ENCODE assay signal across 15 mouse cellular contexts in genomic region chr15:96828681-96829080, GRCm38 (mm10).
"Had no signal": no experiment of that assay in that cellular context is flagged by ENCODE, and none has a peak within 500 bp of the region (broad histone marks: within the 10 kb centered on the region; RNA-seq: fewer than 3 reads in every experiment).

No protein-coding gene starts in this region.

- H3K9ac ChIP-seq: neural tube, embryonic 13.5 days; neural tube, embryonic 15.5 days; stomach, embryonic 15.5 days had no signal

- H3K9me3 ChIP-seq: neural tube, embryonic 13.5 days; neural tube, embryonic 15.5 days; stomach, embryonic 15.5 days had no signal

- H3K27ac ChIP-seq: neural tube, embryonic 13.5 days; neural tube, embryonic 15.5 days; stomach, embryonic 15.5 days; stomach, postnatal 0 days had no signal

- H3K4me2 ChIP-seq: neural tube, embryonic 13.5 days; neural tube, embryonic 15.5 days; stomach, embryonic 15.5 days had no signal

- H3K4me1 ChIP-seq: neural tube, embryonic 13.5 days; neural tube, embryonic 15.5 days; stomach, embryonic 15.5 days had no signal

- H3K36me3 ChIP-seq: neural tube, embryonic 13.5 days; neural tube, embryonic 15.5 days; stomach, embryonic 15.5 days had no signal

- DNase-seq: retina, postnatal 1 day; right cerebral cortex, adult 18-20 months; right cerebral cortex, postnatal 14 days; right cerebral cortex, postnatal 25 days; right cerebral cortex, postnatal 4 days; spleen, adult 18-20 months; thymus, adult 18-20 months; thymus, postnatal 14 days; thymus, postnatal 25 days; thymus, postnatal 36 days; thymus, postnatal 4 days had no signal

- H3K27me3 ChIP-seq: neural tube, embryonic 13.5 days; neural tube, embryonic 15.5 days; stomach, embryonic 15.5 days had no signal

- H3K4me3 ChIP-seq: neural tube, embryonic 13.5 days; neural tube, embryonic 15.5 days; stomach, embryonic 15.5 days had no signal
